Mouse (Mus musculus) ovary, postnatal 36 days (tissue): ENCODE results near the gene Gm11084.
"Not testable (repeated sequence)": the region's sequence is repeated elsewhere in the genome, so short reads cannot be mapped to it uniquely, and the experiment has no call there.

Source experiments
- DNase-seq: peaks from one replicate; pipeline ENCODE4 v3.0.0; 2022; ENCODE audit warnings: low spot score, mixed read lengths

Gene Gm11084

GRCm38 (mm10) chr2:72994165-72994564, 7.6 kb upstream of the Gm11084 start:
- no peak for DNase-seq

GRCm38 (mm10) chr2:72992497-72992896, 6.0 kb upstream of the Gm11084 start:
- DNase-seq: no peak

GRCm38 (mm10) chr2:72988945-72989344, 2.4 kb upstream of the Gm11084 start:
- not testable (repeated sequence) for DNase-seq

GRCm38 (mm10) chr2:72985516-72985915, 1.0 kb downstream of the Gm11084 start:
- DNase-seq: no peak

GRCm38 (mm10) chr2:72984806-72985205, 1.7 kb downstream of the Gm11084 start:
- no peak for DNase-seq

- DNase-seq: no peak
These were observed 3.3 kb downstream of the Gm11084 start for GRCm38 (mm10) chr2:72983211-72983610.

GRCm38 (mm10) chr2:72982110-72982785, 4.3 kb downstream of the Gm11084 start:
- no peak for DNase-seq

GRCm38 (mm10) chr2:72981441-72982109, 4.9 kb downstream of the Gm11084 start:
- DNase-seq: no peak

- no peak for DNase-seq
These were observed 5.5 kb downstream of the Gm11084 start for GRCm38 (mm10) chr2:72981075-72981420.

- peak; percentile 97 for DNase-seq
These were observed 6.0 kb downstream of the Gm11084 start, which contains the start of gene Sp3 for GRCm38 (mm10) chr2:72980337-72981074. TSS of gene Sp3 (minus strand) at chr2:72980446.

GRCm38 (mm10) chr2:72979659-72980071, 6.9 kb downstream of the Gm11084 start:
- DNase-seq: peak; percentile 90

- DNase-seq: peak; percentile 88
These were observed 7.4 kb downstream of the Gm11084 start for GRCm38 (mm10) chr2:72978901-72979658.

GRCm38 (mm10) chr2:72978473-72978872, 8.0 kb downstream of the Gm11084 start:
- no peak for DNase-seq

- no peak for DNase-seq
These were observed 9.2 kb downstream of the Gm11084 start for GRCm38 (mm10) chr2:72977272-72977671.

GRCm38 (mm10) chr2:72976036-72976435, 10.5 kb downstream of the Gm11084 start:
- DNase-seq: no peak

GRCm38 (mm10) chr2:72970831-72971230, 15.7 kb downstream of the Gm11084 start:
- DNase-seq: no peak

GRCm38 (mm10) chr2:72970302-72970701, 16.2 kb downstream of the Gm11084 start:
- no peak for DNase-seq

- DNase-seq: no peak
These were observed 18.0 kb downstream of the Gm11084 start for GRCm38 (mm10) chr2:72968536-72968935.

- DNase-seq: no peak
These were observed 21.1 kb downstream of the Gm11084 start for GRCm38 (mm10) chr2:72965450-72965849.

- no peak for DNase-seq
These were observed 30.1 kb downstream of the Gm11084 start for GRCm38 (mm10) chr2:72956415-72956814.

GRCm38 (mm10) chr2:72952979-72953378, 33.5 kb downstream of the Gm11084 start:
- no peak for DNase-seq

- no peak for DNase-seq
These were observed 50.6 kb downstream of the Gm11084 start for GRCm38 (mm10) chr2:72935937-72936336.
